Mouse (Mus musculus) CH12.LX (cell line): ENCODE measurements at regions not wholly inside any gene's neighbourhood (a gene's known extent, or its start where the extent isn't known, plus 50 kb on each side); places are given as distances from the start of the nearest gene placed in this dataset.

Source experiments
- CTCF ChIP-seq, 2 experiments: IDR thresholded peaks in 1 of 2; conservative IDR thresholded peaks in 1 of 2; 2 replicates each; pipeline ENCODE4 v1.5.1; 2011 to 2012; ENCODE audit warnings: low read depth in 2 of 2, low read length in 2 of 2, improper control_type of control experiment in 1 of 2, inconsistent platforms in 1 of 2, mild to moderate bottlenecking in 1 of 2, moderate library complexity in 1 of 2
- E2F4 ChIP-seq: IDR thresholded peaks from 2 replicates; pipeline ENCODE4 v1.6.1; 2011; ENCODE audit warnings: low read depth, low read length, improper control_type of control experiment; ENCODE audit not compliant: insufficient replicate concordance
- USF2 ChIP-seq: conservative IDR thresholded peaks from 2 replicates; pipeline ENCODE4 v1.6.1; 2011; ENCODE audit warnings: low read depth, low read length, improper control_type of control experiment

DNA sequence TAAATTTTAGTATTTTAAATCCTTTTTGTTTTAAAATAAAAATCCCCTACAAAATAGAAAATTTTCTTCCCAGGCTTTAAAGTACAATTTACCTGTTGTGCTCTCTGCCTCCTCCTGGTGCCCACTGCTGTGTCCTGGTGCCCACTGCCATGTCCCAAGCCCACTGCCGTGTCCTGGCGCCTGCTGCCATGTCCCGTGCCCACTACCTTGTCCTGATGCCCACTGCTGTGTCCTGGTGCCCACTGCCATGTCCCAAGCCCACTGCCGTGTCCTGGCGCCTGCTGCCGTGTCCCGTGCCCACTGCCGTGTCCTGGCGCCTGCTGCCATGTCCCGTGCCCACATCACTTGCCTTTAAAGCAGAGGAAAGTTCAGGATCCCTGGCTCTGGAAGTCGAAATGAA lies 98.6 kb upstream of the Dazl start:
- no peak for TF ChIP-seq CTCF (conservative IDR thresholded peaks at IDR 0.05 in 1 of 2, IDR thresholded peaks at IDR 0.05 in 1 of 2; ENCODE audit: low read depth in 2 of 2, low read length in 2 of 2)
- no peak for TF ChIP-seq USF2
- no peak for TF ChIP-seq E2F4
